Mouse (Mus musculus) midbrain, embryonic 11.5 days (tissue): ENCODE measurements around the gene Mylk2. TPM values are rescaled to one million over a fixed set of nuclear protein-coding genes. Genes with fewer than 3 reads are reported as not detected.

Experiments used
- ATAC-seq: fragments of 200-750 bp; cut with Nextera tagmentation; 2 replicates; pipeline ENCODE4 v1.8.0; 2017; ENCODE audit warnings: moderate TSS enrichment, moderate library complexity; ENCODE audit not compliant: low FRiP score
- DNase-seq: peaks from one replicate; pipeline ENCODE4 v3.0.0; 2015; ENCODE audit warnings: low spot score; ENCODE audit errors: missing footprints
- H3K27ac ChIP-seq: fragments of 300-500 bp; sonication (generic); 2 replicates; pipeline ENCODE4 v1.5.1; 2014; ENCODE audit warnings: low read depth, low read length
- H3K27me3 ChIP-seq: fragments of 300-500 bp; sonication (generic); 2 replicates; pipeline ENCODE4 v1.6.1; 2014; ENCODE audit warnings: mild to moderate bottlenecking, low read length, moderate library complexity, mixed read lengths; ENCODE audit not compliant: control insufficient read depth, insufficient read depth
- H3K36me3 ChIP-seq: fragments of 300-500 bp; sonication (generic); 2 replicates; pipeline ENCODE4 v1.6.1; 2014; ENCODE audit warnings: mild to moderate bottlenecking, low read length, moderate library complexity, mixed read lengths; ENCODE audit not compliant: control insufficient read depth, insufficient read depth
- H3K4me1 ChIP-seq: fragments of 300-500 bp; sonication (generic); 2 replicates; pipeline ENCODE4 v1.6.1; 2014; ENCODE audit warnings: low read length; ENCODE audit not compliant: control insufficient read depth, insufficient read depth
- H3K4me2 ChIP-seq: fragments of 300-500 bp; sonication (generic); 2 replicates; pipeline ENCODE4 v1.6.1; 2014; ENCODE audit warnings: mild to moderate bottlenecking, moderate library complexity
- H3K4me3 ChIP-seq: fragments of 300-500 bp; sonication (generic); 2 replicates; pipeline ENCODE4 v1.5.1; 2014; ENCODE audit warnings: low read depth, low read length
- H3K9ac ChIP-seq: fragments of 300-500 bp; sonication (generic); 2 replicates; pipeline ENCODE4 v1.6.1; 2014; ENCODE audit warnings: low read length
- H3K9me3 ChIP-seq: fragments of 300-500 bp; sonication (generic); 2 replicates; pipeline ENCODE4 v1.6.1; 2016; ENCODE audit warnings: low read length; ENCODE audit not compliant: control insufficient read depth
- WGBS: fragments of 180-500 bp; shearing (Covaris S2); extraction: QIAGEN DNeasy Blood & Tissue Kit; methylation state at CpG from one replicate; pipeline ENCODE4 v1.1.7; 2014; 5-methylcytosine and 5-hydroxymethylcytosine counted together
- polyA plus RNA-seq: library from polyadenylated mRNA; unstranded; fragments of >200 nt; fragmentation: Nextera tagmentation; extraction: Ambion mirVana; gene quantifications from 2 replicates; pipeline ENCODE4 v1.2.1, GENCODE M21; 2014

The Mylk2 gene
- polyA plus RNA-seq, 1 experiment from 2014 or later, result not detected

- H3K4me2 ChIP-seq, result no peak overlapping the region
- no peaks in the 10 kb centered on the region for H3K27me3 ChIP-seq
- no peaks in the 10 kb centered on the region for H3K9me3 ChIP-seq
- H3K27ac ChIP-seq, result no peak overlapping the region
- H3K36me3 ChIP-seq, result no peaks in the 10 kb centered on the region
- no peak overlapping the region for H3K4me3 ChIP-seq
- 31% methylated on average over 6 of the region's 7 CpGs for WGBS
- 0 out of 2 replicates have a peak, but pooled peaks have one; percentile 24 for ATAC-seq
- H3K9ac ChIP-seq, result no peak overlapping the region
- no peak for DNase-seq
- H3K4me1 ChIP-seq, result peaks cover 4% of the 10 kb centered on the region; the same call in 1 of the 2 replicates
Measured at GRCm38 (mm10) chr2:152922376-152922775, 11.2 kb downstream of the Mylk2 start.

GRCm38 (mm10) chr2:152923621-152924020, 12.5 kb downstream of the Mylk2 start:
- Histone ChIP-seq H3K4me2 (no peak overlapping the region), H3K9me3 (no peaks in the 10 kb centered on the region), H3K4me3 (no peak overlapping the region), H3K36me3 (no peaks in the 10 kb centered on the region), H3K4me1 (peaks cover 4% of the 10 kb centered on the region; the same call in 1 of the 2 replicates), H3K27me3 (no peaks in the 10 kb centered on the region; the same call in 1 of the 2 replicates), H3K27ac (no peak overlapping the region), H3K9ac (no peak overlapping the region)
- ATAC-seq (no peak), DNase-seq (no peak)
- 70% methylated on average over 3 of the region's 3 CpGs for WGBS

- H3K27ac ChIP-seq, result no peak overlapping the region
- H3K4me1 ChIP-seq, result peaks cover 4% of the 10 kb centered on the region; the same call in 1 of the 2 replicates
- ATAC-seq (no peak), DNase-seq (no peak)
- H3K4me3 ChIP-seq, result no peak overlapping the region
- H3K9me3 ChIP-seq, result no peaks in the 10 kb centered on the region
- no peaks in the 10 kb centered on the region; the same call in 1 of the 2 replicates for H3K27me3 ChIP-seq
- 47% methylated on average over 8 of the region's 8 CpGs for WGBS
- H3K36me3 ChIP-seq, result no peaks in the 10 kb centered on the region
- no peak overlapping the region for H3K9ac ChIP-seq
- H3K4me2 ChIP-seq, result no peak overlapping the region
Measured at GRCm38 (mm10) chr2:152924128-152924527, 13.0 kb downstream of the Mylk2 start.

GRCm38 (mm10) chr2:152924543-152924942, 13.4 kb downstream of the Mylk2 start:
- peaks cover 4% of the 10 kb centered on the region; the same call in 1 of the 2 replicates for H3K4me1 ChIP-seq
- ATAC-seq, result no peak
- no peak overlapping the region for H3K9ac ChIP-seq
- no peaks in the 10 kb centered on the region for H3K36me3 ChIP-seq
- no peaks in the 10 kb centered on the region; the same call in 1 of the 2 replicates for H3K27me3 ChIP-seq
- H3K9me3 ChIP-seq, result no peaks in the 10 kb centered on the region
- H3K27ac ChIP-seq, result no peak overlapping the region
- no peak for DNase-seq
- WGBS, result 86% methylated on average over 5 of the region's 5 CpGs
- H3K4me2 ChIP-seq, result no peak overlapping the region
- H3K4me3 ChIP-seq, result no peak overlapping the region

- DNase-seq (no peak), ATAC-seq (no peak)
- H3K4me2 ChIP-seq, result no peak overlapping the region
- WGBS, result 69% methylated on average over 11 of the region's 11 CpGs
- H3K9me3 ChIP-seq, result no peaks in the 10 kb centered on the region
- H3K4me1 ChIP-seq, result peaks cover 4% of the 10 kb centered on the region; the same call in 1 of the 2 replicates
- H3K27me3 ChIP-seq, result no peaks in the 10 kb centered on the region; the same call in 1 of the 2 replicates
- no peak overlapping the region for H3K4me3 ChIP-seq
- H3K27ac ChIP-seq, result no peak overlapping the region
- H3K36me3 ChIP-seq, result no peaks in the 10 kb centered on the region
- H3K9ac ChIP-seq, result no peak overlapping the region
Measured at GRCm38 (mm10) chr2:152925189-152925872, 14.2 kb downstream of the Mylk2 start.

GRCm38 (mm10) chr2:152926896-152927295, 15.7 kb downstream of the Mylk2 start:
- WGBS, result 76% methylated on average over 9 of the region's 9 CpGs
- Histone ChIP-seq H3K4me3 (no peak overlapping the region), H3K9me3 (no peaks in the 10 kb centered on the region), H3K4me2 (no peak overlapping the region), H3K4me1 (peaks cover 4% of the 10 kb centered on the region; the same call in 1 of the 2 replicates), H3K27ac (no peak overlapping the region), H3K36me3 (no peaks in the 10 kb centered on the region), H3K27me3 (no peaks in the 10 kb centered on the region; the same call in 1 of the 2 replicates), H3K9ac (no peak overlapping the region)
- ATAC-seq (no peak), DNase-seq (no peak)

GRCm38 (mm10) chr2:152927371-152927770, 16.2 kb downstream of the Mylk2 start:
- 70% methylated on average over 5 of the region's 5 CpGs for WGBS
- ATAC-seq (no peak), DNase-seq (no peak)
- Histone ChIP-seq H3K36me3 (no peaks in the 10 kb centered on the region), H3K4me3 (no peak overlapping the region), H3K4me2 (no peak overlapping the region), H3K27ac (no peak overlapping the region), H3K4me1 (peaks cover 4% of the 10 kb centered on the region; the same call in 1 of the 2 replicates), H3K27me3 (no peaks in the 10 kb centered on the region; the same call in 1 of the 2 replicates), H3K9ac (no peak overlapping the region), H3K9me3 (no peaks in the 10 kb centered on the region)

- Histone ChIP-seq H3K27me3 (no peaks in the 10 kb centered on the region; the same call in 1 of the 2 replicates), H3K9me3 (no peaks in the 10 kb centered on the region), H3K9ac (no peak overlapping the region), H3K4me1 (peaks cover 4% of the 10 kb centered on the region; the same call in 1 of the 2 replicates), H3K4me3 (no peak overlapping the region), H3K27ac (no peak overlapping the region), H3K4me2 (no peak overlapping the region), H3K36me3 (no peaks in the 10 kb centered on the region)
- DNase-seq (no peak), ATAC-seq (no peak)
- 51% methylated on average over 14 of the region's 14 CpGs for WGBS
Measured at GRCm38 (mm10) chr2:152928219-152928987, 17.3 kb downstream of the Mylk2 start.

GRCm38 (mm10) chr2:152928988-152929370, 17.8 kb downstream of the Mylk2 start:
- Histone ChIP-seq H3K9ac (no peak overlapping the region), H3K4me2 (no peak overlapping the region), H3K9me3 (no peaks in the 10 kb centered on the region), H3K27me3 (no peaks in the 10 kb centered on the region; the same call in 1 of the 2 replicates), H3K4me1 (peaks cover 2% of the 10 kb centered on the region; the same call in 1 of the 2 replicates), H3K36me3 (no peaks in the 10 kb centered on the region), H3K27ac (no peak overlapping the region), H3K4me3 (no peak overlapping the region)
- ATAC-seq, result no peak
- WGBS, result 75% methylated on average over 3 of the region's 3 CpGs
- DNase-seq, result no peak
